Mouse (Mus musculus) CH12.LX (cell line): ENCODE data around the gene Hes3. TPM values are rescaled to one million over a fixed set of nuclear protein-coding genes. Genes with fewer than 3 reads are reported as not detected.

Experiments used
- DNase-seq: peaks from one replicate; pipeline ENCODE4 v3.0.0-alpha.2; 2013; ENCODE audit errors: extremely low read depth
- H3K27ac ChIP-seq: 2 replicates; pipeline ENCODE4 v1.5.1; 2012; ENCODE audit warnings: low read depth, mild to moderate bottlenecking, control low read depth, moderate library complexity; ENCODE audit not compliant: insufficient read depth
- H3K27me3 ChIP-seq: replicated peaks from 2 replicates; pipeline ENCODE3; 2012; ENCODE audit warnings: inconsistent platforms
- H3K36me3 ChIP-seq, 2 experiments: replicated peaks in 1 of 2; 2 replicates each; pipeline versions ENCODE3 to v1.6.1; 2012; ENCODE audit warnings: inconsistent platforms in 1 of 2, low read length in 1 of 2, mild to moderate bottlenecking in 1 of 2, mixed read lengths in 1 of 2, moderate library complexity in 1 of 2; ENCODE audit not compliant: control insufficient read depth in 1 of 2, insufficient read depth in 1 of 2
- H3K4me1 ChIP-seq, 2 experiments: 2 replicates each; pipeline ENCODE4 v1.6.1; 2012; ENCODE audit warnings: inconsistent platforms in 1 of 2, moderate library complexity in 1 of 2; ENCODE audit not compliant: insufficient read depth in 2 of 2, control insufficient read depth in 1 of 2
- H3K4me2 ChIP-seq: 2 replicates; pipeline ENCODE4 v1.6.1; 2012; ENCODE audit warnings: low read depth, mild to moderate bottlenecking, control low read depth; ENCODE audit not compliant: poor library complexity, insufficient read depth, severe bottlenecking
- H3K4me3 ChIP-seq, 3 experiments: fragments of 150-350 bp in 1 of 3; sonication (generic) in 1 of 3; replicated peaks in 1 of 3; 2 replicates each; pipeline versions ENCODE3 to v1.5.1; 2011 to 2012; ENCODE audit warnings: low read depth in 2 of 3, low read length in 2 of 3, mild to moderate bottlenecking in 2 of 3, moderate library complexity in 2 of 3, control low read depth in 1 of 3, improper control_type of control experiment in 1 of 3, inconsistent platforms in 1 of 3, mixed read lengths in 1 of 3; ENCODE audit not compliant: poor library complexity in 1 of 3
- H3K79me2 ChIP-seq: replicated peaks from 2 replicates; pipeline ENCODE4 v1.6.1; 2012; ENCODE audit warnings: mild to moderate bottlenecking, moderate library complexity; ENCODE audit not compliant: control insufficient read depth, poor library complexity, insufficient read depth, severe bottlenecking; ENCODE audit errors: extremely low read depth
- H3K9ac ChIP-seq: 2 replicates; pipeline ENCODE4 v1.6.1; 2012; ENCODE audit warnings: low read depth, mild to moderate bottlenecking, control low read depth, moderate library complexity; ENCODE audit not compliant: insufficient read depth
- H3K9me3 ChIP-seq: replicated peaks from 2 replicates; pipeline ENCODE3; 2012; ENCODE audit warnings: low read length, inconsistent platforms, mixed read lengths
- BHLHE40 ChIP-seq: IDR thresholded peaks from 2 replicates; pipeline ENCODE4 v1.6.1; 2011; ENCODE audit warnings: mild to moderate bottlenecking, low read depth, low read length, improper control_type of control experiment
- CHD1 ChIP-seq: IDR thresholded peaks from 2 replicates; pipeline ENCODE4 v1.6.1; 2012; ENCODE audit warnings: low read depth, low read length, improper control_type of control experiment, inconsistent platforms
- EP300 ChIP-seq: IDR thresholded peaks from 2 replicates; pipeline ENCODE4 v1.6.1; 2011; ENCODE audit warnings: low read length, improper control_type of control experiment
- ETS1 ChIP-seq: conservative IDR thresholded peaks from 2 replicates; pipeline ENCODE4 v1.6.1; 2012; ENCODE audit warnings: low read depth, mild to moderate bottlenecking, inconsistent platforms, low read length, improper control_type of control experiment, moderate library complexity
- GABPA ChIP-seq: IDR thresholded peaks from 2 replicates; pipeline ENCODE4 v1.6.1; 2012; ENCODE audit warnings: low read depth, low read length, improper control_type of control experiment, inconsistent platforms; ENCODE audit not compliant: insufficient replicate concordance
- HCFC1 ChIP-seq: IDR thresholded peaks from 2 replicates; pipeline ENCODE4 v1.6.1; 2012; ENCODE audit warnings: low read depth, mild to moderate bottlenecking, inconsistent platforms, low read length, improper control_type of control experiment
- IRF4 ChIP-seq: IDR thresholded peaks from 2 replicates; pipeline ENCODE4 v1.6.1; 2014; ENCODE audit warnings: low read depth, mild to moderate bottlenecking, inconsistent platforms, low read length, improper control_type of control experiment
- JUN ChIP-seq: IDR thresholded peaks from 2 replicates; pipeline ENCODE4 v1.6.1; 2011; ENCODE audit warnings: low read depth, mild to moderate bottlenecking, low read length, improper control_type of control experiment, moderate library complexity; ENCODE audit not compliant: insufficient read depth
- JUND ChIP-seq: conservative IDR thresholded peaks from 2 replicates; pipeline ENCODE4 v1.6.1; 2011; ENCODE audit warnings: low read depth, low read length, improper control_type of control experiment
- KAT2A ChIP-seq: IDR thresholded peaks from 2 replicates; pipeline ENCODE4 v1.6.1; 2012; ENCODE audit warnings: low read length, improper control_type of control experiment, inconsistent platforms; ENCODE audit not compliant: insufficient replicate concordance
- MAFK ChIP-seq: IDR thresholded peaks from 2 replicates; pipeline ENCODE4 v1.6.1; 2011; ENCODE audit warnings: low read length, improper control_type of control experiment; ENCODE audit not compliant: insufficient replicate concordance
- MAX ChIP-seq: IDR thresholded peaks from 2 replicates; pipeline ENCODE4 v1.6.1; 2011; ENCODE audit warnings: low read length, improper control_type of control experiment
- MAZ ChIP-seq: IDR thresholded peaks from 2 replicates; pipeline ENCODE4 v1.6.1; 2012; ENCODE audit warnings: low read depth, mild to moderate bottlenecking, inconsistent platforms, low read length, improper control_type of control experiment, moderate library complexity
- MYC ChIP-seq: IDR thresholded peaks from 2 replicates; pipeline ENCODE4 v1.6.1; 2011; ENCODE audit warnings: low read depth, mild to moderate bottlenecking, improper control_type of control experiment, low read length
- PAX5 ChIP-seq: IDR thresholded peaks from 2 replicates; pipeline ENCODE4 v1.6.1; 2012; ENCODE audit warnings: low read length, inconsistent platforms, mixed read lengths
- POLR2A ChIP-seq: IDR thresholded peaks from 2 replicates; pipeline ENCODE4 v1.6.1; 2011; ENCODE audit warnings: low read depth, mild to moderate bottlenecking, improper control_type of control experiment, low read length
- POLR2AphosphoS2 ChIP-seq: IDR thresholded peaks from 2 replicates; pipeline ENCODE4 v1.6.1; 2011; ENCODE audit warnings: low read depth, low read length, improper control_type of control experiment
- RCOR1 ChIP-seq: conservative IDR thresholded peaks from 2 replicates; pipeline ENCODE4 v1.6.1; 2012; ENCODE audit warnings: low read depth, mild to moderate bottlenecking, inconsistent platforms, low read length, improper control_type of control experiment
- UBTF ChIP-seq: IDR thresholded peaks from 2 replicates; pipeline ENCODE4 v1.6.1; 2012; ENCODE audit warnings: low read depth, mild to moderate bottlenecking, inconsistent platforms, low read length, improper control_type of control experiment, moderate library complexity
- USF2 ChIP-seq: conservative IDR thresholded peaks from 2 replicates; pipeline ENCODE4 v1.6.1; 2011; ENCODE audit warnings: low read depth, low read length, improper control_type of control experiment
- ZC3H11A ChIP-seq: IDR thresholded peaks from 2 replicates; pipeline ENCODE4 v1.6.1; 2012; ENCODE audit warnings: low read depth, mild to moderate bottlenecking, inconsistent platforms, low read length, improper control_type of control experiment
- ZKSCAN1 ChIP-seq: IDR thresholded peaks from 2 replicates; pipeline ENCODE4 v1.6.1; 2012; ENCODE audit warnings: low read depth, inconsistent platforms, low read length, improper control_type of control experiment, borderline replicate concordance
- ZMIZ1 ChIP-seq: IDR thresholded peaks from 2 replicates; pipeline ENCODE4 v1.6.1; 2012; ENCODE audit warnings: low read depth, mild to moderate bottlenecking, inconsistent platforms, low read length, improper control_type of control experiment
- ZNF384 ChIP-seq: IDR thresholded peaks from 2 replicates; pipeline ENCODE4 v1.6.1; 2012; ENCODE audit warnings: low read depth, low read length, improper control_type of control experiment, inconsistent platforms
- dilution Hi-C: fragments of 300-500 bp; cut with MboI; formaldehyde crosslinking; loops from 2 replicates; pipeline ENCODE4 v1.14.3; 2020; ENCODE audit warnings: low sequenced_read_pairs; ENCODE audit not compliant: extremely low pct_unique_long_range_greater_than_20kb, extremely low pct_ligation_motif_present
- in situ Hi-C: fragments of 300-500 bp; cut with MboI; formaldehyde crosslinking; loops from 3 replicates; pipeline ENCODE4 v1.14.3; 2019; ENCODE audit warnings: low sequenced_read_pairs, low pct_ligation_motif_present, low pct_unique_long_range_greater_than_20kb, mixed read lengths
- polyA plus RNA-seq: library from polyadenylated mRNA; unstranded; fragments of >175 nt; gene quantifications from 2 replicates; pipeline ENCODE4 v1.2.1, GENCODE M21; 2012; ENCODE audit warnings: low read depth; ENCODE audit not compliant: insufficient read length
- total RNA-seq, 2 experiments: library from RNA; depleted of rRNA; stranded (reverse); fragments of 300-350 nt in 1 of 2; fragments of >200 nt in 1 of 2; gene quantifications; 2 replicates each; pipeline ENCODE4 v1.2.3; 2012 to 2014

Gene Hes3
- total and polyA plus RNA-seq, 3 experiments, result 0.17 to 0.21 TPM; not detected in 1

GRCm38 (mm10) chr4:152263089-152263488, 28.4 kb downstream of the Hes3 start:
- no peaks in the 10 kb centered on the region for H3K79me2 ChIP-seq
- no peak overlapping the region for H3K4me3 ChIP-seq
- TF ChIP-seq JUND (no peak), GABPA (no peak), CHD1 (no peak), RCOR1 (no peak), MYC (no peak), MAZ (no peak), PAX5 (no peak)
- DNase-seq, result no peak
- H3K9ac ChIP-seq, result no peak overlapping the region
- H3K27me3 ChIP-seq, result no peaks in the 10 kb centered on the region
- H3K27ac ChIP-seq, result no peak overlapping the region
- H3K4me2 ChIP-seq, result no peak overlapping the region
- no peaks in the 10 kb centered on the region for H3K9me3 ChIP-seq
- H3K36me3 ChIP-seq, result peaks cover 4 to 81% of the 10 kb centered on the region in 2 experiments
- H3K4me1 ChIP-seq, result peaks cover 0 to 54% of the 10 kb centered on the region in 2 experiments; a peak in 3 of 4 replicates
- dilution Hi-C loops, result no loop called here
- in situ Hi-C loops, result no loop called here

- Histone ChIP-seq H3K27me3 (no peaks in the 10 kb centered on the region), H3K4me1 (peaks cover 0 to 48% of the 10 kb centered on the region in 2 experiments; a peak in 3 of 4 replicates), H3K36me3 (peaks cover 4 to 79% of the 10 kb centered on the region in 2 experiments), H3K4me3 (no peak overlapping the region), H3K79me2 (no peaks in the 10 kb centered on the region), H3K4me2 (no peak overlapping the region), H3K27ac (no peak overlapping the region), H3K9me3 (no peaks in the 10 kb centered on the region), H3K9ac (no peak overlapping the region)
- in situ Hi-C loops, result no loop called here
- no peak for DNase-seq
- TF ChIP-seq JUN (no peak), ETS1 (no peak), MAFK (no peak), KAT2A (no peak), USF2 (no peak), EP300 (no peak), PAX5 (no peak), POLR2A (no peak), MAX (no peak), ZC3H11A (no peak), ZKSCAN1 (no peak), HCFC1 (no peak), GABPA (no peak), POLR2AphosphoS2 (no peak), UBTF (no peak), IRF4 (no peak), BHLHE40 (no peak), ZMIZ1 (no peak), ZNF384 (no peak), JUND (no peak)
- dilution Hi-C loops, result no loop called here
These were observed 29.3 kb downstream of the Hes3 start for GRCm38 (mm10) chr4:152262187-152262586.
